Mouse (Mus musculus): Measurements from ENCODE around the gene Enpep. TPM values are rescaled to one million over a fixed set of nuclear protein-coding genes. Genes with fewer than 3 reads are reported as not detected.

Enpep gene
- polyA plus RNA-seq, 1 experiment from 2014 or later = 11.8 TPM

DNA sequence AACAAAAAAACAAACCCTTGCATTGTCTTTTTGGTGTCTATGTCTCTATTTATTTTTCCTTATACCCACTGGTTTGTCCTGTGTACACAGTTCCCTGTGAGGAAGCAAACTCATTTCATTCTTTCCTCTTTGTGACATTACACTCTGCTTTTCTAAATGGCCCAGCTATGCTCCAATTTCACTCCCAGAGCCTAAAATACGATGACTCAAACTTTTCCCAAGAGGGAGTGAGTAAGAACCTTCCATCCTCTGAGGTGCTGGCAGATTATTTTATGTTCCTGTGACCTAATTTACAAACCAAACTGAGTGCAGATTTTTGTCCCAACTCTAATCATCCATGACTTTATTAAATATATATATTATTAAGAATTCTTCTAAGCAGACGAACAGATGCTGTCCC, 19.3 kb downstream of the Enpep start:
- no peak for TF ChIP-seq CTCF (IDR thresholded peaks at IDR 0.05)
- DNase-seq (ENCODE audit: low read depth, low spot score) = no peak
- no peaks in the 10 kb centered on the region for H3K27me3 ChIP-seq
- in situ Hi-C loops (cut with MboI; ENCODE audit: low pct_unique_long_range_greater_than_20kb) = loop anchor here (5.0 kb wide), 1 partner anchor 219 kb away; the partner anchor contains the start of gene Elovl6
- ATAC-seq = no peak
- CTCF ChIA-PET = interaction anchor here (1.3 to 3.7 kb wide), 3 partner anchors 9 to 375 kb away, joined by 3 to 21 read pairs (median 12); no protein-coding TSS in a partner anchor
- POLR2A ChIA-PET = no interaction called here

DNA sequence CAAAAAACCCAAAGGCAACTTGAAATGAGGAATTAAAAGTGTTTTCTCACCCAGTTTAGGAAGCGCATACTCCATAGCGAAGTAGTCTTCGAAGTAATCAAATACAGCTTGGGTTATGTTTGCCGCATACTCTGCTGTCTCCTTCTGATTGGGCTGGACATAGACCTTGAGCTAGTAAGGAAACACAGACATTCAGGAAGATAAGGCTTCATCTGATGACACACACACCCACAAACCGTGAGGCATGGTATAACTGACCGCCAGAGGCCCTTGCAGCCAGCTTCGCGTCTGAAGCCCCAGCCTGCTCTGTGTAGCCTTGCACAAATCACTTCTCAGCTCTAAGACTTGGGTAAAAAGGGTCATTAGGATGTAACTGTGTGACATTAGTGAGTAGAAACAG, 20.0 kb downstream of the Enpep start:
- no peak for DNase-seq (ENCODE audit: low read depth, low spot score)

DNA sequence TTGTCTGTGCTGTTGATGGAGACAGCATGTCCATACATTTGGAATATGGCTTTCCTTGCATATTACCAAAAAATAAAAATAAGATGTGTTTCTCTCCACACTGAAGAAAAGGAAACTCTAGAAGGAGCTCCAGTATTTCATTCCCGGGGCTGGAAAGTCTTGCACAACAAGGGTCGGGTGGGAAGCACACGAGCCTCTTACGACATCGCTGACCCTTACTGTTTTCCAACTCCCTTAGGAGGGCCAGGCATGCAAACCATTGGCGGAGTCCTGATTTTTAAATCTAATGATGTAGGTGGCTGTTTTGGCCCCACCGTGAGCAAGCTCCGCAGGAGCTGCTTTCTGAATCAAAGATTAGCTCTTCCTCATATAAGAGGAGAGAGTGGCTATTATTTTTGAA, 20.6 kb downstream of the Enpep start:
- no peaks in the 10 kb centered on the region for H3K27me3 ChIP-seq
- POLR2A ChIA-PET = interaction anchor here (0.8 kb wide), 1 partner anchor 110 kb away, joined by 3 read pairs; no protein-coding TSS in a partner anchor
- in situ Hi-C loops (cut with MboI; ENCODE audit: low pct_unique_long_range_greater_than_20kb) = loop anchor here (5.0 kb wide), 1 partner anchor 220 kb away; the partner anchor contains the start of gene Elovl6
- ATAC-seq (no peak), DNase-seq (ENCODE audit: low read depth, low spot score) (no peak)
- no peak for TF ChIP-seq CTCF (IDR thresholded peaks at IDR 0.05)
- CTCF ChIA-PET = interaction anchor here (1.2 to 3.7 kb wide), 5 partner anchors 11 to 110 kb away, joined by 3 to 21 read pairs (median 6); no protein-coding TSS in a partner anchor

More for the DNA sequence above, 20.0 kb downstream of the Enpep start:
- TF ChIP-seq CTCF (IDR thresholded peaks at IDR 0.05) = no peak
- CTCF ChIA-PET = interaction anchor here (1.2 to 3.7 kb wide), 4 partner anchors 10 to 109 kb away, joined by 3 to 21 read pairs (median 8); no protein-coding TSS in a partner anchor
- POLR2A ChIA-PET = interaction anchor here (0.8 kb wide), 1 partner anchor 109 kb away, joined by 3 read pairs; no protein-coding TSS in a partner anchor
- H3K27me3 ChIP-seq = no peaks in the 10 kb centered on the region
- in situ Hi-C loops (cut with MboI; ENCODE audit: low pct_unique_long_range_greater_than_20kb) = loop anchor here (5.0 kb wide), 1 partner anchor 220 kb away; the partner anchor contains the start of gene Elovl6
- ATAC-seq = no peak

DNA sequence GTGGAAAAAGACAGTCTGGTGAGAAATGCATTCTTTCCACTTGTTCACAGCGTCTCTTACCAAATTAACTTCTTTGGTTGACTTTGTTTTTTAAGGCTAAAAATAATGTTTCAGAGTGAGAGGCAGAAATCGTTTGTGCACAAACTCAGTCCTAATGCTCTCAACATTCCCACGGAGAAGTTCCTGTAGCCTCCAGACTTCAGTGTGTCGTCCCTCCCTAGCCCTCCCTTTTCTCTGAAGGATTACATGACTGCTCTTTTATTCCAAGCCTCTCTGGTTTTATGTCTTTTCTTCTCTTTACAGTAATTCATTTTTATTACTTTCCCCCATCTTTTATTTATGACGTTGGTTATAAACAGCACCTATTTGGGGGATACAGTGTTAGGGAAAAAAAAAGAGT, 22.6 kb downstream of the Enpep start:
- no peak for DNase-seq (ENCODE audit: low read depth, low spot score)
- ChIA-PET POLR2A (no interaction called here), CTCF (interaction anchor here (0.9 kb wide), 1 partner anchor 377 kb away, joined by 3 read pairs; no protein-coding TSS in a partner anchor)
- no peaks in the 10 kb centered on the region for H3K27me3 ChIP-seq
- ATAC-seq = no peak
- in situ Hi-C loops (cut with MboI; ENCODE audit: low pct_unique_long_range_greater_than_20kb) = loop anchor here (5.0 to 10.0 kb wide), 5 partner anchors 112 to 1215 kb away; partner anchors contain the start of gene Elovl6
- TF ChIP-seq CTCF (IDR thresholded peaks at IDR 0.05) = no peak

DNA sequence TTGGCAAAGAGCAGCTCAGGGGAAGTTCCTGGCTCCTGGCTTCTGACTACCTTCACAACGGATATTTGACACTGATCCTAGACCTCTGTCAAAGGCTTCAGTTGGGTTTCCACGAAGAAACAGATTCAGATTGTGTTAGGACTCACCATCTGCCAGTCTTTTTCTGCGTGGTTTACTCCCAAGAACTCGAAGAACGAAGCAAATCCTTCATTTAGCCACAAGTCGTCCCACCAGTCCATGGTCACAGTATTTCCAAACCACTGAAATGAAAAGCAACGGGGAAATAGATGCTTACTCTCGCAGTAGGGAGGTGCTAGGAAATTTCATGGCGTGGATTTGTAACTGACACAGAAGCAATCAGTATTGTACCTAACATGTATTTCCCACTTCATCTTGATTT, 23.6 kb downstream of the Enpep start:
- in situ Hi-C loops (cut with MboI; ENCODE audit: low pct_unique_long_range_greater_than_20kb) = loop anchor here (5.0 to 10.0 kb wide), 4 partner anchors 113 to 1214 kb away; no protein-coding TSS in a partner anchor
- H3K27me3 ChIP-seq = no peaks in the 10 kb centered on the region
- ChIA-PET CTCF (interaction anchor here (0.7 to 5.7 kb wide), 18 partner anchors 9 to 1202 kb away, joined by 3 to 42 read pairs (median 5); no protein-coding TSS in a partner anchor), POLR2A (no interaction called here)
- peak; percentile 65 for TF ChIP-seq CTCF (IDR thresholded peaks at IDR 0.05)
- ATAC-seq (no peak), DNase-seq (ENCODE audit: low read depth, low spot score) (no peak)

DNA sequence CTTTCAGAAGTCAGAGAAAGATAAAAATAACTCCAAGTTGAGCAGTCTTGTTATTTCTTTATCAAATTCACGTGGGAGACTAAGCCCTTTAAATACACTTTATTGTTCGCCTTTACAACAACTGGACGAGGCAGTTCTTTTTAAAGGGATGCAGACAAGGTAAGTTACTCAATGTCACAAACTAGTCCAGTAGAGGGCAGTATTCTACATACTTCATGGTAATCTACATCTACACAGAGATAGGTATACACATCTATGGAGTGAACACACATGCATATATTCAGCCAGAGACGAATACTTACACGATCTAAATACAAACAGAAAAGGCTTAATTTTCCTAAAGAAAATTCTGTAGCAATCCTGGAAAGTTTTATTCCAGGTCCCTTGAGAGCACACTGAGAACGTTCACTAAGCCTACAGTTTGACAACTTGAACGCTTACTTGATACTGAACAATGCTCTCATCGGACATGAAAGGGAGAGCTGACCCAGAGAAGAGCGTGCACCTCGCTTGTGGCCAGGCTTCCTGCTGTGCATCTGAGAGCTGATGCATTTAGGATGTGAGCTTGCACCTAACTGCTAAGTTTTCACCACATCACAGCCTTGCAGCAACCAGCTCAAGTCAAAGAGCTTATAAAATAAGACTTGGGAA, 24.3 kb downstream of the Enpep start:
- ChIA-PET POLR2A (interaction anchor here (0.6 kb wide), 1 partner anchor 243 kb away, joined by 3 read pairs; no protein-coding TSS in a partner anchor), CTCF (interaction anchor here (0.7 to 5.7 kb wide), 21 partner anchors 8 to 1201 kb away, joined by 3 to 42 read pairs (median 4); no protein-coding TSS in a partner anchor)
- DNase-seq (ENCODE audit: low read depth, low spot score) = no peak
- in situ Hi-C loops (cut with MboI; ENCODE audit: low pct_unique_long_range_greater_than_20kb) = loop anchor here (5.0 to 10.0 kb wide), 4 partner anchors 114 to 1213 kb away; no protein-coding TSS in a partner anchor
- ATAC-seq = peak; percentile 64
- H3K27me3 ChIP-seq = no peaks in the 10 kb centered on the region
- TF ChIP-seq CTCF (IDR thresholded peaks at IDR 0.05) = peak; percentile 51

DNA sequence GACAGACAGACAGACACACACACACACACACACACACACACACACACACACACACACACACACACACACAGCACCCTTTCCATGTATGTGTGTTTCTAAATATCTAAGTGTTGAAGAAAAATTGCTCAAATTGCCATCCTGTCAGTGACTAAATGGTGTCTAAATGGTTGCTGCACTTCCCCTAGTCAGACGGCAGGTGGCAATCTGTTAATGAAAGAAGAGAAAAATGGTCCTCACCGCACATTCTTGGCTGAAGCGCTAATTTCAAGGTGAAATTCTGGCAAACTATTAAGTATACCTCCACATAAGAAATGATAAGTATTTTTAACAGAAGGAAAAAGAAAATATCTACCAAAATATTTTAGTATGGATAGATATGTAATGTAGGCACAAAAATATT, 28.6 kb downstream of the Enpep start:
- POLR2A ChIA-PET = interaction anchor here (0.5 to 0.7 kb wide), 2 partner anchors 211 to 332 kb away, joined by 3 to 5 read pairs; no protein-coding TSS in a partner anchor
- in situ Hi-C loops (cut with MboI; ENCODE audit: low pct_unique_long_range_greater_than_20kb) = loop anchor here (5.0 to 10.0 kb wide), 4 partner anchors 383 to 1209 kb away; no protein-coding TSS in a partner anchor
- CTCF ChIA-PET = interaction anchor here (0.8 to 5.7 kb wide), 5 partner anchors 10 to 384 kb away, joined by 3 to 42 read pairs (median 6); no protein-coding TSS in a partner anchor

DNA sequence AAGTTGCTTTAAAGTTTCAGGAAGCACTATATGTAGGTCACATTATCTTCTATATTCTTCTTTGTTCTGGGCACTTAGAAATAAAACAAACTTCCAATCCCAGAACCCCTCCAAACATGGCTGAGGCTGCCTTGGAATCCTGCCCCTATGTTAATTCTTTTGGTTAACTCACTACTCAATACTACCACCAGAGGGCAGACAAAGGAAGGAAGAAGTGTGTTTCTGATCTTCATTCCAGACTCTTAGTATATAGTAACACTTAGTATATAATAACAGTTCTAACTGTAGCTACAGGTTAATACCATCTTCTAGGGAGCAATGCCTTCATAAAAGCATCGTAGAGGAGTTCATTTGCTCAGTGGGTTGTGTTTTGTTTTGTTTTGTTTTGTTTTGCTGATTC, 32.6 kb downstream of the Enpep start:
- DNase-seq (ENCODE audit: low read depth, low spot score) (no peak), ATAC-seq (peak; percentile 61)
- ChIA-PET CTCF (interaction anchor here (0.5 to 3.1 kb wide), 9 partner anchors 8 to 1304 kb away, joined by 3 to 14 read pairs (median 3); no protein-coding TSS in a partner anchor), POLR2A (interaction anchor here (0.7 kb wide), 1 partner anchor 94 kb away, joined by 3 read pairs; no protein-coding TSS in a partner anchor)
- peak; percentile 77 for TF ChIP-seq CTCF (IDR thresholded peaks at IDR 0.05)
- no peaks in the 10 kb centered on the region for H3K27me3 ChIP-seq
- in situ Hi-C loops (cut with MboI; ENCODE audit: low pct_unique_long_range_greater_than_20kb) = loop anchor here (5.0 to 10.0 kb wide), 4 partner anchors 387 to 1205 kb away; no protein-coding TSS in a partner anchor

More for the DNA sequence above, 28.6 kb downstream of the Enpep start:
- no peak for DNase-seq (ENCODE audit: low read depth, low spot score)
- no peak for ATAC-seq
- H3K27me3 ChIP-seq = no peaks in the 10 kb centered on the region
- TF ChIP-seq CTCF (IDR thresholded peaks at IDR 0.05) = peak; percentile 87

DNA sequence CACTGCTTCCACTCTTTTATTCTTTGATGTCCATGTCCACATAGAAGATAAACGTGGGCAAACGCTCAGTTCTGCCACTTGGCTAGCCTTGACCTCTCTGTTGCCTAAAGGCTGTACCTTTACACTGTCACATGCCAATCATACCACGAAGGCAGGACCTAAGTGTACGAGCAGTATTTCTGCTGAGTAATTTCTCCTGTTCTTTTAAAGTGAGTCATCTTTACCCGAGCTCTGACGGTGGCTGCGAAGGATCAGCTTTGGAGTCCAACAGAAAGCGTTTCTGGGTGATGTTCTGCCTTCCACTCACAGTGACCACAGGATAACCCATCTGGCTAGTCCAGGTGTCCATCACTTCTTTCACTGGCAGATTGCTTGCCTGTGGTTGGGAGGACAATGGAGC, 33.9 kb downstream of the Enpep start:
- ATAC-seq = no peak
- H3K27me3 ChIP-seq = no peaks in the 10 kb centered on the region
- in situ Hi-C loops (cut with MboI; ENCODE audit: low pct_unique_long_range_greater_than_20kb) = no loop called here
- CTCF ChIA-PET = interaction anchor here (1.4 to 1.5 kb wide), 2 partner anchors 10 to 29 kb away, joined by 3 read pairs; no protein-coding TSS in a partner anchor
- TF ChIP-seq CTCF (IDR thresholded peaks at IDR 0.05) = no peak
- no peak for DNase-seq (ENCODE audit: low read depth, low spot score)
- POLR2A ChIA-PET = interaction anchor here (0.7 kb wide), 1 partner anchor 1700 kb away, joined by 3 read pairs; no protein-coding TSS in a partner anchor

DNA sequence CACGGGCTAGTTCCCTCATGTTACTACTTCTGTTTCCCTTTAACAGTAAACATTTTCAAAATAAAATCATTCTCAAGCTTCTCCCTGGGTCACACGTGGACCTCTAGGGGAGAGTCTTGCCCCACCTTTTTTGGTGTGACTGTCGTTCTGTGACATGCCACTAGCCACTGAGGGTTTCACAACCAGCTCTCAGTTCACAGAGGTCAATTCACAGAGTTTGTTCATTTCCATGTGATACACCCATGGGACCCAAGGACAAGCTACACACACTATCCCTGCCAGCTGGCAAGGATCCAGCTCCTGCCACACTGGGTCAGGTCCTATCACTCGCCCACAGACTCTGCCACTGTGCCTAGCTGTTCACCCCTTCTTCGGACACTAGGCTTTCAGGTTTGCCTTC, 35.5 kb downstream of the Enpep start:
- ChIA-PET POLR2A (no interaction called here), CTCF (interaction anchor here (0.6 to 1.7 kb wide), 5 partner anchors 13 to 125 kb away, joined by 3 to 5 read pairs (median 3); no protein-coding TSS in a partner anchor)
- DNase-seq (ENCODE audit: low read depth, low spot score) = no peak
- no peak for TF ChIP-seq CTCF (IDR thresholded peaks at IDR 0.05)
- ATAC-seq = no peak
- no peaks in the 10 kb centered on the region for H3K27me3 ChIP-seq
- in situ Hi-C loops (cut with MboI; ENCODE audit: low pct_unique_long_range_greater_than_20kb) = no loop called here

Measured in Patski (cell line).